Mouse (Mus musculus): ENCODE results near the gene 1810013L24Rik.

- TF ChIP-seq POLR2A (IDR thresholded peaks at IDR 0.05; ENCODE audit: extremely low read depth, insufficient read depth, low read length) = no peak
- TF ChIP-seq CTCF (IDR thresholded peaks at IDR 0.05; ENCODE audit: low read depth, low read length) = no peak
Measured at GRCm38 (mm10) chr16:8872486-8872885, 42.6 kb downstream of the 1810013L24Rik start.

All from liver, adult 2 months (tissue).